Mouse (Mus musculus) left cerebral cortex, adult 2 months (tissue): Measurements from ENCODE around the gene L3mbtl1. TPM values are rescaled to one million over a fixed set of nuclear protein-coding genes. Genes with fewer than 3 reads are reported as not detected.
"Not testable (repeated sequence)": the region's sequence is repeated elsewhere in the genome, so short reads cannot be mapped to it uniquely, and the experiment has no call there.

ENCODE experiments used
- DNase-seq, 2 experiments: peaks; one replicate each; pipeline ENCODE4 v3.0.0; 2021 to 2022; ENCODE audit warnings: low spot score in 2 of 2, mixed read lengths in 1 of 2; ENCODE audit errors: extremely low spot score in 1 of 2
- H3K27ac ChIP-seq: fragments of 200-600 bp; 2 replicates; pipeline ENCODE4 v1.8.1; 2022
- H3K4me3 ChIP-seq: fragments of 200-600 bp; 2 replicates; pipeline ENCODE4 v1.8.1; 2022
- CTCF ChIP-seq: fragments of 200-600 bp; IDR thresholded peaks from 2 replicates; pipeline ENCODE4 v1.8.1; 2022; ENCODE audit warnings: antibody characterized with exemption, mild to moderate bottlenecking, moderate library complexity
- intact Hi-C: fragments of 180-260 bp; cut with DNase I; formaldehyde crosslinking; loops from one replicate; pipeline ENCODE4 v1.15.1; 2025
- long read RNA-seq, 2 experiments: library from polyadenylated mRNA; stranded (forward); transcript quantifications; one replicate each; pipeline ENCODE4 v2.0.0; 2021; ENCODE audit warnings: borderline mapping rate in 2 of 2
- total RNA-seq, 2 experiments: library from RNA; stranded (reverse); gene quantifications; 2 replicates each; pipeline ENCODE4 v1.2.3; 2021

The L3mbtl1 gene
- 10 to 100 TPM; 19.3 to 22.2 TPM for total RNA-seq
- long read RNA-seq, experiment 1, partial matches to known transcripts: 1 of 11 reads
- long read RNA-seq, experiment 1, other reads (novel, unspliced or antisense): 6 of 11 reads
- long read RNA-seq, experiment 2, partial matches to known transcripts: 2 of 7 reads
- long read RNA-seq, experiment 2, other reads (novel, unspliced or antisense): 4 of 7 reads

- no peak for TF ChIP-seq CTCF
- H3K27ac ChIP-seq: peak within 1 kb of the TSS; percentile 76
- intact Hi-C loops: no loop called here
- peak within 1 kb of the TSS; percentile 76 for H3K4me3 ChIP-seq
- peak; percentile 70 to 71 for DNase-seq
These were observed at the start of gene L3mbtl1 for GRCm38 (mm10) chr2:162943148-162943846. L3mbtl1 (plus strand) TSS chr2:162943472.

GRCm38 (mm10) chr2:162899256-162899655 lies 44.0 kb upstream of the L3mbtl1 start:
- intact Hi-C loops, H3K4me3 ChIP-seq, H3K27ac ChIP-seq, DNase-seq: not testable (repeated sequence)

- no peak overlapping the region for H3K27ac ChIP-seq
- H3K4me3 ChIP-seq: no peak overlapping the region
- intact Hi-C loops: no loop called here
- DNase-seq: no peak
- no peak for TF ChIP-seq CTCF
These were observed 43.2 kb upstream of the L3mbtl1 start for GRCm38 (mm10) chr2:162899880-162900589.

- no peak for TF ChIP-seq CTCF
- no peak for DNase-seq
- Histone ChIP-seq H3K4me3 (no peak overlapping the region), H3K27ac (no peak overlapping the region)
- intact Hi-C loops: no loop called here
These were observed 42.7 kb upstream of the L3mbtl1 start for GRCm38 (mm10) chr2:162900590-162900916.

- intact Hi-C loops: no loop called here
- no peak for DNase-seq
- Histone ChIP-seq H3K27ac (no peak overlapping the region), H3K4me3 (no peak overlapping the region)
- no peak for TF ChIP-seq CTCF
These were observed 37.4 kb upstream of the L3mbtl1 start for GRCm38 (mm10) chr2:162905902-162906301.

GRCm38 (mm10) chr2:162908052-162908491 lies 35.2 kb upstream of the L3mbtl1 start:
- no peak overlapping the region for H3K27ac ChIP-seq
- TF ChIP-seq CTCF: peak; percentile 22
- intact Hi-C loops: no loop called here
- H3K4me3 ChIP-seq: no peak overlapping the region
- no peak for DNase-seq

GRCm38 (mm10) chr2:162914040-162914439 lies 29.2 kb upstream of the L3mbtl1 start:
- no peak for DNase-seq
- H3K4me3 ChIP-seq: no peak overlapping the region
- intact Hi-C loops: loop anchor here (1.0 to 10.0 kb wide), 3 partner anchors 99 to 1579 kb away; no protein-coding TSS in a partner anchor
- H3K27ac ChIP-seq: no peak overlapping the region
- no peak for TF ChIP-seq CTCF

- no peak overlapping the region for H3K27ac ChIP-seq
- intact Hi-C loops: loop anchor here (1.0 to 10.0 kb wide), 3 partner anchors 99 to 1580 kb away; no protein-coding TSS in a partner anchor
- peak; percentile 72 for TF ChIP-seq CTCF
These were observed 28.8 kb upstream of the L3mbtl1 start for GRCm38 (mm10) chr2:162914519-162914918.

GRCm38 (mm10) chr2:162919926-162920325 lies 23.3 kb upstream of the L3mbtl1 start:
- intact Hi-C loops: loop anchor here (5.0 to 10.0 kb wide), 4 partner anchors 97 to 1585 kb away; partner anchors contain the start of genes Ift52 and Ptprt
- no peak overlapping the region for H3K27ac ChIP-seq
- DNase-seq: no peak
- TF ChIP-seq CTCF: no peak
- H3K4me3 ChIP-seq: no peak overlapping the region

More at GRCm38 (mm10) chr2:162914519-162914918, 28.8 kb upstream of the L3mbtl1 start:
- no peak for DNase-seq
- no peak overlapping the region for H3K4me3 ChIP-seq

GRCm38 (mm10) chr2:162922183-162922582 lies 21.1 kb upstream of the L3mbtl1 start:
- peak; percentile 96 for TF ChIP-seq CTCF
- no peak overlapping the region for H3K4me3 ChIP-seq
- intact Hi-C loops: loop anchor here (2.0 to 5.0 kb wide), 4 partner anchors 95 to 479 kb away; partner anchors contain the start of genes Ift52 and Ptprt
- peak; percentile 43 to 60 for DNase-seq
- H3K27ac ChIP-seq: no peak overlapping the region

GRCm38 (mm10) chr2:162922834-162923233 lies 20.4 kb upstream of the L3mbtl1 start:
- no peak for TF ChIP-seq CTCF
- intact Hi-C loops: loop anchor here (2.0 to 5.0 kb wide), 4 partner anchors 94 to 478 kb away; partner anchors contain the start of genes Ift52 and Ptprt
- H3K27ac ChIP-seq: peak overlapping the region; percentile 32
- peak in 1 of 2 experiments; percentile 45 for DNase-seq
- H3K4me3 ChIP-seq: no peak overlapping the region

- intact Hi-C loops: loop anchor here (5.0 kb wide), 3 partner anchors 93 to 408 kb away; partner anchors contain the start of genes Ift52 and Ptprt
- no peak overlapping the region for H3K4me3 ChIP-seq
These were observed 19.1 kb upstream of the L3mbtl1 start for GRCm38 (mm10) chr2:162924126-162924525.

More at GRCm38 (mm10) chr2:162924126-162924525, 19.1 kb upstream of the L3mbtl1 start:
- H3K27ac ChIP-seq: no peak overlapping the region
- no peak for TF ChIP-seq CTCF
- no peak for DNase-seq
